Mouse (Mus musculus) layer of hippocampus, adult 6 months (tissue): ENCODE data around the gene Sfswap. TPM values are rescaled to one million over a fixed set of nuclear protein-coding genes. Genes with fewer than 3 reads are reported as not detected.

Source experiments
- long read RNA-seq, 2 experiments: library from polyadenylated mRNA; unstranded; transcript quantifications; one replicate each; pipeline ENCODE4 v2.0.0; 2019 to 2020
- polyA plus RNA-seq: library from polyadenylated mRNA; unstranded; fragments of <200 nt; fragmentation: Nextera tagmentation; gene quantifications from 2 replicates; pipeline ENCODE4 v1.2.3, GENCODE M21; 2021

The Sfswap gene
- polyA plus RNA-seq, result 11.9 and 13.4 TPM in 2 replicates
- long read RNA-seq, experiment 1, transcript Sfswap-212 (1 exons, 3,398 nt), result major isoform, 5 of 22 reads
- long read RNA-seq, experiment 1, partial matches to known transcripts, result 15 of 22 reads
- long read RNA-seq, experiment 1, other reads (novel, unspliced or antisense), result 2 of 22 reads
- long read RNA-seq, experiment 2, transcript Sfswap-212 (1 exons, 3,398 nt), result major isoform, 38 of 98 reads
- long read RNA-seq, experiment 2, transcript Sfswap-201 (18 exons, 3,313 nt), result minor isoform, 23 of 98 reads
- long read RNA-seq, experiment 2, partial matches to known transcripts, result 13 of 98 reads
- long read RNA-seq, experiment 2, other reads (novel, unspliced or antisense), result 20 of 98 reads

DNA sequence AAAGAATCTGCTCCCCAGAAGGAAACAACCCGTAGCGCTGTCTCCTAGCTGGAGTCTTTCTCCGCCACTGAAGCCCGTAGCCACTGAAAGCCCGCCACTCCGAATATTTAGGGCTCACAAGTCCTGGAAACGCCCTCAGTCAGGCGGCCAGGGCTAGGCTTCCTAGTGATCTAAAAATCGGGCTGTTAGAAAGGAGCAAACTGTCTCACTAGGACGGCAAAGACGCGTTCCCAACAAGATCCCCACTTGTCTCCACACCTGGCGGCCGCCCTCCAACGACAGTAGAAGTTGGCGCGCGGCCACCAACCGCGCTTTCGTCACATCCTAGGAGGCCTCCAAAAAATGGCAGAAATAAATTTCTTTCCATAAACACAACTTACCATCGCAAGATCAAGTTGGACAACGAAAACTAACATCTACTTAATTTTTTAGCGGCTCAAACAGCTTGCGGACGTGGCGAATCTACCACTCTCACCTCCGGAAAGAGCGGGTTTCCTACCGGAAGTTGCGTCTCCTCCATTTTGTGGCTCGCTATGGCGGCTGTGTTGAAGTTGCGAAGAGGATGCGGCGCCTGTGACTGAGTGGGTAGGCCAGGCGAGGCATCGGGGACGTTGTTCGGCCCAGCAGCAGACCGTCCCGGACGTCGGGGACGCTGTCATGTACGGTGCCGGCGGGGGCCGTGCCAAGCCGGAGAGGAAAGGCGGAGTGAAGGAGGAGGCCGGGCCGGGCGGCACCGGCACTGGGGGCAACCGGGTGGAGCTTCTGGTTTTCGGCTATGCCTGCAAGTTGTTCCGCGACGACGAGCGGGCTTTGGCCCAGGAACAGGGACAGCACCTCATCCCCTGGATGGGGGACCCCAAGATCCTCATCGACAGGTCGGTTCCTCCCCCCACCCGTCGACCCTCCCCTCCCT, at the start of gene Sfswap:
Sfswap (plus strand) TSS at position 500 of the 913 bp plus-strand sequence.

DNA sequence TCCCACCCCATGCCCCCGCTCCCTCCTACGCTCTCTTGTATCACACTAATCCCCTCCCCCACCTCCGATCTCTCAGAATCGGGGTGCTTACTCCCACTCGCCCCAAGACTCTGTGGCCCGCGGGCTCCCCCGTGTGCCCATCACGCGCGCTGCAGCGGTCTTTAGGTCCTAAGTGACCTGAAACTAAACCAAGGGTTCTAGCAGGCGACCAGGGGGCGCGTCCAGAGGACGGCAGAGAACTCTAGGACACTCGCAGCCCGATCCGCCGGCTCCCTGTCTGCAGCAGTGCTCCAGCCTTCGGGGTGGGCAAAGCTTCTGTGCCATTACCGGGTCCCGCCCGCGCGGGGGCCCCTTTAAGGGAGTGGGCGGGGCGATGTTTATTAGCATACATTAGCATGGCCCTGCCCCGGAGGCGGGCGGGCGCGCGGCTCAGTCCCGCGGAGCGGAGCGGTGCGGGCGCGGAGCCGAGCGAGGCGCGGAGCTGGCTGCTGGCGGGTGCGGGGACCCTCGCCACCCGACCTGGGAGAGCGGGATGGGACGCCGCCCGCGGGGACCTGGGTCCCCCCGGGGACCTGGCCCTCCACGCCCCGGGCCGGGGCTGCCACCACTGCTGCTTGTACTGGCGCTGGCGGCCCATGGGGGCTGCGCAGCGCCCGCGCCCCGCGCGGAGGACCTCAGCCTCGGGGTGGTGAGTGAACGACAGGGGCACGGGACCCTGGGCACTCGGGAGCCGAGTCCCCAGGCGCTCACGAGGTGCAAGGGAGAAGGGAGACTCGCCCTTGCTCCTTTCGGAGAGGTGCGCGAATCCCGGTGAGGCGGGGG, 83.0 kb downstream of the Sfswap start, which contains the start of gene Mmp17:
Mmp17 (plus strand) TSS at position 409 of the 822 bp plus-strand sequence.

Other genes with a start within 250 kb of the Sfswap start
- 8.6 and 9.6 TPM in 2 replicates for gene Mmp17, start 82.9 kb downstream of the Sfswap start, polyA plus RNA-seq
- 2.9 and 3.4 TPM in 2 replicates for gene Zfp11, start 168.9 kb downstream of the Sfswap start, polyA plus RNA-seq
- not detected in 2 replicates for gene Sept14, start 207.3 kb downstream of the Sfswap start, polyA plus RNA-seq
- gene Mrps17, start 214.3 kb downstream of the Sfswap start, polyA plus RNA-seq, result 221 and 233 TPM in 2 replicates
- gene Nipsnap2, start 223.8 kb downstream of the Sfswap start, polyA plus RNA-seq, result 153 and 202 TPM in 2 replicates